Mouse (Mus musculus): ENCODE measurements at regions not wholly inside any gene's neighbourhood (a gene's known extent, or its start where the extent isn't known, plus 50 kb on each side); places are given as distances from the start of the nearest gene placed in this dataset.

DNA sequence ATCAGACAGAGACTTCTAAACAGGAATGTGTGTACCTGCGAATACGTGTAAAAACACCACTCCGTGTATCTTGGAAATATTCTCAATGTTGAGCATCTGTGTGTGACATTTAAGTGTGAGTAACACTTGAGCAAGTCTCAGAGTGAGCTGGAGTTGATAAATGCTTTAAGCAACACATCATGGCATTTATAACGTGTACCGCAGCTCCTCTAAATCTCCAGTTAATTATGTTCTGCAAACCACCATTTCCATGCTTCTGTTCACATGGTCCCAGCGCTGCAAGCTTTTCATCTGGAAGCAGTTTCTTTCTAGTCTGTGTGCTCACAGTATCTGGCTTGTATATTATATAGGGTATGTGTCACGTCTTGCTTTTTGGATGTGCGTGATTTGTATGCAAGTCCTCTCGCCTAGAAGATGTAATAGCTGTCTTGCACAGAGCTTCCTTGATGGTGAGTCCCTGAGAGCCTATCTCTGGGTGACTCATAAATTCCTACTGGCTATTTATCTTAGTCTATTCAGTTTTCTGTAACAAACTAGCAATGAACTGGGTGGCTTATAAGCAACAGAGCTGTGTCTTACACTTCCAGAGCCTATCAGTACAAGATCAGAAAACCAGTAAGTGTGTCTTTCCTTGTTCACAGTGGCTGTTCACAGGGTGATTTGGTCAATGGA lies 153.7 kb upstream of the Plppr1 start:
- TF ChIP-seq CTCF (IDR thresholded peaks at IDR 0.05) (no peak), POLR2A (IDR thresholded peaks at IDR 0.05; ENCODE audit: insufficient read depth, low read depth, low read length) (no peak)

All from heart, adult 2 months (tissue).